ENCODE assay signal across 23 mouse cellular contexts in the genomic region with DNA sequence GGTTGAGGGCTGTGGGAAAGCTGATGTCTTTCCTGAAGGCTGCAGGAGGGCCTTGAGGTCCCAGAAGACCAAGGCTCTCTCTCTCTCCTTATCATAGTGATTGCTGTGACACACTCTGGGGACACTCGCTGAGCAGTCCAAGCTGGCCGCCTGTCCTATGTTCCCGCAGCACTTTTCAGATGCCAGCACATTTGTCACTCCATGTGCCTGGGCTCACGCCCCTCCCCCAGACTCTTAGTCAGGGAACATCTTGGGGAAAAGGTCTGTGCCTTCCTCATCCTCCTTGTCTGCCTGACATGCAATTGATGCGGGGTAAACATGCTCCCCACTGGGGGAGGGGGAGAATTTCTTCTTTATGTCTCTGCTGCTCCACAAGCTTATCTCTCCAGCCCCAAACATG. TPM values are rescaled to one million over a fixed set of nuclear protein-coding genes. Genes with fewer than 3 reads are reported as not detected.
DNase-seq lines count a peak whose midpoint lies in the region; ATAC-seq lines count a peak whose summit lies in the region.
"Had no signal": no experiment of that assay in that cellular context is flagged by ENCODE, and none has a peak within 500 bp of the region (broad histone marks: within the 10 kb centered on the region; RNA-seq: fewer than 3 reads in every experiment).

No protein-coding gene starts in this region.

- 61% methylated on average over 5 of the region's 5 CpGs for WGBS in liver, embryonic 12.5 days (ENCODE audit: insufficient replicate concordance)
- WGBS in liver, embryonic 11.5 days = 54% methylated on average over 5 of the region's 5 CpGs

- peak; percentile 75 to 81 for DNase-seq in adrenal gland, adult (ENCODE audit: inconsistent age in 2 of 2, low spot score in 1 of 2)
- no peak for DNase-seq in adrenal gland, adult 18-20 months (ENCODE audit: low spot score in 2 of 2)
- DNase-seq in liver, embryonic 11.5 days (ENCODE audit: low spot score) = no peak
- DNase-seq in adrenal gland, postnatal 14 days = peak; percentile 78
- DNase-seq in kidney, postnatal 36 days = no peak
- DNase-seq in embryo, embryonic 10 days (ENCODE audit: low spot score) = no peak
- DNase-seq: B cell, adult 2 months; cerebellum, adult 18-20 months; cerebellum, adult 9-11 months; cerebellum, postnatal 36 days; forebrain, postnatal 0 days; gastrocnemius, postnatal 14 days; heart, postnatal 36 days had no signal

- no peak overlapping the region for H3K4me2 ChIP-seq in liver, embryonic 12.5 days
- H3K4me2 ChIP-seq in liver, embryonic 11.5 days = no peak overlapping the region
- H3K4me2 ChIP-seq: forebrain, embryonic 13.5 days; heart, embryonic 12.5 days had no signal

- peaks cover 76% of the 10 kb centered on the region for H3K4me1 ChIP-seq in liver, embryonic 12.5 days
- H3K4me1 ChIP-seq in liver, embryonic 11.5 days (replicated peaks; ENCODE audit: control insufficient read depth, insufficient read depth, low read length) = peaks cover 18% of the 10 kb centered on the region

- ATAC-seq in liver, embryonic 12.5 days = no peak
- no peak for ATAC-seq in liver, embryonic 11.5 days (replicated peaks; ENCODE audit: low FRiP score)
- ATAC-seq: CD4-positive, CD25-positive, alpha-beta regulatory T cell, adult 4 months; forebrain, embryonic 13.5 days; forebrain, postnatal 0 days; hindbrain, embryonic 16.5 days; inflammation-experienced regulatory T-cells, adult 6 months; intestine, postnatal 0 days had no signal

- no peaks in the 10 kb centered on the region for H3K9me3 ChIP-seq in liver, embryonic 12.5 days (replicated peaks)
- H3K9me3 ChIP-seq in liver, embryonic 11.5 days (ENCODE audit: control insufficient read depth, low read length) = no peaks in the 10 kb centered on the region
- H3K9me3 ChIP-seq: embryonic facial prominence, embryonic 10.5 days; forebrain, embryonic 13.5 days; G1E; heart, embryonic 12.5 days had no signal

- H3K27me3 ChIP-seq in liver, embryonic 12.5 days (replicated peaks) = peaks cover 19% of the 10 kb centered on the region
- H3K27me3 ChIP-seq in liver, embryonic 11.5 days (replicated peaks; ENCODE audit: control insufficient read depth, insufficient read depth, low read length) = peaks cover 10% of the 10 kb centered on the region
- H3K27me3 ChIP-seq: forebrain, embryonic 13.5 days had no signal

- H3K36me3 ChIP-seq in liver, embryonic 12.5 days = peaks cover 69% of the 10 kb centered on the region
- H3K36me3 ChIP-seq in liver, embryonic 11.5 days (ENCODE audit: control insufficient read depth, insufficient read depth, low read length) = peaks cover 5% of the 10 kb centered on the region; the same call in 1 of the 2 replicates
- H3K36me3 ChIP-seq: embryonic facial prominence, embryonic 10.5 days; heart, embryonic 12.5 days had no signal

- no peak overlapping the region for H3K9ac ChIP-seq in liver, embryonic 12.5 days
- H3K9ac ChIP-seq in liver, embryonic 11.5 days (ENCODE audit: low read depth, low read length) = no peak overlapping the region
- H3K9ac ChIP-seq: forebrain, embryonic 13.5 days; forebrain, postnatal 0 days; heart, embryonic 12.5 days had no signal

- no peak overlapping the region for H3K4me3 ChIP-seq in liver, embryonic 12.5 days
- H3K4me3 ChIP-seq in liver, embryonic 11.5 days (ENCODE audit: low read depth, low read length) = no peak overlapping the region
- H3K4me3 ChIP-seq: embryonic facial prominence, embryonic 10.5 days; forebrain, embryonic 13.5 days; heart, embryonic 12.5 days had no signal

- H3K27ac ChIP-seq in liver, embryonic 12.5 days = 0 out of 2 replicates have a peak overlapping the region, but pooled peaks have one; percentile 0
- no peak overlapping the region for H3K27ac ChIP-seq in liver, embryonic 11.5 days (ENCODE audit: low read depth, low read length)
- H3K27ac ChIP-seq: embryonic facial prominence, embryonic 10.5 days; forebrain, embryonic 13.5 days had no signal

RNA-seq across cellular contexts. Expression of a gene that starts 5.2 kb away (rescaled TPM):
- 10 to 100 TPM; 16.1 to 30.7 TPM for total RNA-seq in adrenal gland, adult 18-20 months (2021)
- 20.1 and 21.7 TPM in 2 replicates for polyA plus RNA-seq in liver, embryonic 12.5 days (2016; fragmentation: Nextera tagmentation; extraction: Ambion mirVana)
- 11.6 and 13.8 TPM in 2 replicates for polyA plus RNA-seq in liver, embryonic 11.5 days (2014; fragmentation: Nextera tagmentation; extraction: Ambion mirVana)
- total RNA-seq in adrenal gland, postnatal 14 days (2021) = 19.0 and 28.8 TPM in 2 replicates
- polyA plus RNA-seq: CD4-positive, CD25-positive, alpha-beta regulatory T cell, adult 4 months; inflammation-experienced regulatory T-cells, adult 6 months had no signal

RNA-seq across cellular contexts. Expression of a gene that starts 14.8 kb away (rescaled TPM):
- total RNA-seq in adrenal gland, adult 18-20 months (2021) = 10 to 100 TPM; 14.0 to 17.1 TPM
- 3.6 and 4.0 TPM in 2 replicates for polyA plus RNA-seq in liver, embryonic 12.5 days (2016; fragmentation: Nextera tagmentation; extraction: Ambion mirVana)
- polyA plus RNA-seq in liver, embryonic 11.5 days (2014; fragmentation: Nextera tagmentation; extraction: Ambion mirVana) = 4.3 and 4.9 TPM in 2 replicates
- total RNA-seq in adrenal gland, postnatal 14 days (2021) = 17.6 and 20.7 TPM in 2 replicates

RNA-seq across cellular contexts. Expression of a gene that starts 22.3 kb away (rescaled TPM):
- total RNA-seq in adrenal gland, adult 18-20 months (2021) = 10 to 100 TPM; 18.3 to 22.6 TPM
- polyA plus RNA-seq in liver, embryonic 12.5 days (2016; fragmentation: Nextera tagmentation; extraction: Ambion mirVana) = 16.2 and 17.2 TPM in 2 replicates
- polyA plus RNA-seq in liver, embryonic 11.5 days (2014; fragmentation: Nextera tagmentation; extraction: Ambion mirVana) = 19.3 and 20.2 TPM in 2 replicates
- total RNA-seq in adrenal gland, postnatal 14 days (2021) = 20.3 and 22.1 TPM in 2 replicates

RNA-seq across cellular contexts. Expression of a gene that starts 31.9 kb away (rescaled TPM):
- total RNA-seq in adrenal gland, adult 18-20 months (2021) = not detected
- 0.15 and 0.17 TPM in 2 replicates for polyA plus RNA-seq in liver, embryonic 12.5 days (2016; fragmentation: Nextera tagmentation; extraction: Ambion mirVana)
- polyA plus RNA-seq in liver, embryonic 11.5 days (2014; fragmentation: Nextera tagmentation; extraction: Ambion mirVana) = 0.10 TPM in 1 of 2 replicates, not detected in the other
- total RNA-seq in adrenal gland, postnatal 14 days (2021) = 0.30 TPM in 1 of 2 replicates, not detected in the other
- total RNA-seq: G1E had no signal
- polyA plus RNA-seq: CD4-positive, CD25-positive, alpha-beta regulatory T cell, adult 4 months; embryonic facial prominence, embryonic 10.5 days; G1E; heart, embryonic 12.5 days; hindbrain, embryonic 11.5 days had no signal

RNA-seq across cellular contexts. Expression of a gene that starts 36.9 kb away (rescaled TPM):
- 10 to 100 TPM; 35.2 to 41.7 TPM for total RNA-seq in adrenal gland, adult 18-20 months (2021)
- polyA plus RNA-seq in liver, embryonic 12.5 days (2016; fragmentation: Nextera tagmentation; extraction: Ambion mirVana) = 12.3 and 13.0 TPM in 2 replicates
- 8.9 and 9.3 TPM in 2 replicates for polyA plus RNA-seq in liver, embryonic 11.5 days (2014; fragmentation: Nextera tagmentation; extraction: Ambion mirVana)
- 27.8 and 40.4 TPM in 2 replicates for total RNA-seq in adrenal gland, postnatal 14 days (2021)

Comparison
In these comparisons a context has a peak if more than half of its experiments do, and no peak if none do; other contexts are left out.
1. DNase-seq: peak in adrenal gland, adult (2 of 2) and adrenal gland, postnatal 14 days (single experiment); none in adrenal gland, adult 18-20 months (0 of 2), liver, embryonic 11.5 days (single experiment), kidney, postnatal 36 days (0 of 2) and embryo, embryonic 10 days (single experiment).